Mouse (Mus musculus) mouse embryonic stem cell (cell line): ENCODE measurements at regions not wholly inside any gene's neighbourhood (a gene's known extent, or its start where the extent isn't known, plus 50 kb on each side); places are given as distances from the start of the nearest gene placed in this dataset.

Source experiments
- in situ Hi-C, 2 experiments: fragments of 300-500 bp; cut with MboI; formaldehyde crosslinking; loops; 1 replicate in 1 of 2; 3 replicates in 1 of 2; pipeline ENCODE4 v1.14.3; 2019 to 2020; ENCODE audit warnings: low sequenced_read_pairs in 2 of 2, low pct_unique_long_range_greater_than_20kb in 1 of 2, mixed read lengths in 1 of 2; ENCODE audit not compliant: unreplicated experiment in 1 of 2

DNA sequence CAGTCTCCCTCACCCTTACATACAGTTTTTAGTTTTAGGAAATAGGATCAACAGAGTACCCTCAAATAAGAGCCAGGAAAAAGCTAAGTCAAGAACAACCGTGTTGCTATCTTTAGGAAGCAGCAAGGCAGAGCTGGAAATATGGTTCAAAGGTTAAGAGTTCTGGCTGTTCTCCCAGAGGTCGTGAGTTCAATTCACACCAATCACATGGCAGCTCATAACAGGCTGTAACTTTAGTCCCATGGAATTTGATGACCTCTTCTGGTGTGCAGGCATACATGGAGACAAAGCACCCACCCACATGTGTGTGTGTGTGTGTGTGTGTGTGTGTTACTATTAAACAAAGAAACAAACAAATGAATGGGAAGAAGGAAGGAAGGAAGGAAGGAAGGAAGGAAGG lies 205.0 kb upstream of the Prkcq start:
- in situ Hi-C loops = no loop called here

GRCm38 (mm10) chr2:10969111-10969689 lies 202.7 kb upstream of the Prkcq start:
- in situ Hi-C loops = no loop called here

GRCm38 (mm10) chr2:10972051-10972450 lies 199.9 kb upstream of the Prkcq start:
- in situ Hi-C loops = no loop called here

DNA sequence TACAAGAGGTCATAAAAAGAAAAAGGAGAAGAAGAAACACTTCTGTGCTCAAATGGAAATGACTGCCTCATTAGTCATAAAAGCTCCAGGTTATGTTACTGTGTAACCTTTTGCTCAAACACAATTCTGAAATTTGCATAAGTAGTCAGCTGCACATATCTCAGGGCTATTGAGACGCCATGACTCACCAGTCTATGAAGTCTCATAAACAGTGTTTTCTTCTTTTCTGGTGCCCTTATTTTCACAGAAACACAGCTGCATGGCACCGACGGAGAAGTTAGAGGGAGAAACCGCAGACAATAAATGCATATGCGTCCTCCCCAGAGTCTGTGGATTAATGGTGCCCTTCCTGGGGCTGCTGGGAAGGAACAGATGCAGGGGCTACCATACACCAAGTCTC lies 193.1 kb upstream of the Prkcq start:
- in situ Hi-C loops = no loop called here

DNA sequence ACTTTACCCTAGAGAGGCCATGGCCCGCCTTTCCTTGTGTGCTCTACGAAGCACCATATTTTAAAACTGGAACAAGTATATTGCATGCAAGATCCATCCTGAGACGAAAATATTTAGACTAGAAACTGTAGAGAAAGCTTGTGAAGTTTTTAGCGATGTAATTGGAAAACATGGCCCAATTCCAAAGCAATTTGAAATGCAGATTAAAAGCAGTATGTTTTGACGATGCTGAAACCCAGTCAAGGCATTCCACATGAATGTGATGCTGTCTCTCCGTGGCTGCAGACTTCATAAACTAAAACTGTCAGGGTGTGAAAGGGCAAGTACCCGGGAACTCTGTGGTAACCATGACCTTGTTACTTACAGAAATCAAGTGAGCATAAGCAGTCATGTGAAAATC lies 185.8 kb upstream of the Prkcq start:
- in situ Hi-C loops = no loop called here

DNA sequence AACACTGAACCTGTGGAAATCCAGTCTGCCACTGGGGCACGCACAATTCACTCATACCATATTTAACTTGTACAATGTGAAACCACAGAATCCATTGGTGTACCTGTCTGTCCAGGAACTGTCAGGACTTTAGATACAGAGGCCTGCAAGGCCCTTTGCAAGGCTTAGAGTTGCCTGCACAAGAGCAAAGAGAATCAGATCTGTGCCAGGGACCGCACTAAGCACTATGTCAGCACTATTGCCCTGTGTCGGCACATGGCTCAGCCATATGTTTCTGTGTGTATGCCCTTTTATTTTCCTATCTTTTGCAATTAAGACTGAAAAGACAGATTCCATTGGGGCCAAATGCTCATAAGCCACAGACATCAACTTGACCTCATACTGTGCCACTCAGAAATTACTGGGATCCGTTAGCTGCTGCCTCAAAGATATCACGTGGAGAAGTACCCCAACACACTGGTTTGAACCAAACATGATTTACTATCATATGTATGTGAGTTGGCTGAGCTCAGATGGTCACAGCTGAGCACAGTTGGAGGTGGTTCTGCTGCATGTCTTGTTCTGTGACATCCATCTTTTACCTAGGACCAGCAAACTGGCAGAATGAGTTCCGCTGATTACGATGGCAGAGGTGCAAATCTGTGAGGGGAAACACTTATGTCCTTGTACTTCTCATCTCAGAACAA lies 181.7 kb upstream of the Prkcq start:
- in situ Hi-C loops = no loop called here

DNA sequence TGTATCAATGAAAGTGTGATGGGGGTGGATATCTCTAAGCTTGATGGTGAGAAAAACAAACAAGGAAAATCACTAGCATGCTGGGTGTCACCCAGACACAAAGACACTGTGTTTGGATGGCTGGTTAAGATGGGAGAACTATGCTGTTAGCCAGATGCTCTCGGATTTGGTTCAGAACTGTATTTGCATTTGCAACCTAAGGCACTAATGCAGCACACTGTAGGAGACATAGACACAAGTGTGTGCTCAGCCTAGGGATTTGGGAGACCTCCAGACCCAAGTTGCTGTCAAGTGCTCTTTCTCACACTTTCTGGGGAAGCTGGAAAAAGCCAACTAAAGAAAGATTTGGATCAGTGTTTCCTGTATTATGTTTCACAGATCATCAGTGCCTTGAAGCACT lies 173.1 kb upstream of the Prkcq start:
- in situ Hi-C loops = no loop called here

GRCm38 (mm10) chr2:10999217-10999618 lies 172.7 kb upstream of the Prkcq start:
- in situ Hi-C loops = no loop called here

DNA sequence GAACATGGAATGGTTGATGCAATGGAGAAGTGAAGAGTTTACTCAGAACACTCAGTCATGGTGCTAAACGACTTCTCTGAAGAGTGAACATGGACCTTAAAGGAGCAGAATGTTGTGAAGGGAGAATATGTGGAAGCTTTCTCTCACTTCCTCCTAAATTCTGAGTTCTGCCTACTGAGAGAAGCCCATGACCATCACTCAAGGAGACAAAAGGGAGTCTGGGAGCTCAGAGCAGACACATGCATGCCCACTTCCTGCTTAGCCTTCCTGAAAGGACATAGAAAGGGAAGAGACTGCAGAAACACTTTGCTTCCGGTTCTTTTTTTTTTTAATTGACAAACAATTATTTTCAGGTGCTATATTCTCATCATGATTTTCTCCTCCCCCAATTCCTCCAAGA lies 166.1 kb upstream of the Prkcq start:
- in situ Hi-C loops = no loop called here

DNA sequence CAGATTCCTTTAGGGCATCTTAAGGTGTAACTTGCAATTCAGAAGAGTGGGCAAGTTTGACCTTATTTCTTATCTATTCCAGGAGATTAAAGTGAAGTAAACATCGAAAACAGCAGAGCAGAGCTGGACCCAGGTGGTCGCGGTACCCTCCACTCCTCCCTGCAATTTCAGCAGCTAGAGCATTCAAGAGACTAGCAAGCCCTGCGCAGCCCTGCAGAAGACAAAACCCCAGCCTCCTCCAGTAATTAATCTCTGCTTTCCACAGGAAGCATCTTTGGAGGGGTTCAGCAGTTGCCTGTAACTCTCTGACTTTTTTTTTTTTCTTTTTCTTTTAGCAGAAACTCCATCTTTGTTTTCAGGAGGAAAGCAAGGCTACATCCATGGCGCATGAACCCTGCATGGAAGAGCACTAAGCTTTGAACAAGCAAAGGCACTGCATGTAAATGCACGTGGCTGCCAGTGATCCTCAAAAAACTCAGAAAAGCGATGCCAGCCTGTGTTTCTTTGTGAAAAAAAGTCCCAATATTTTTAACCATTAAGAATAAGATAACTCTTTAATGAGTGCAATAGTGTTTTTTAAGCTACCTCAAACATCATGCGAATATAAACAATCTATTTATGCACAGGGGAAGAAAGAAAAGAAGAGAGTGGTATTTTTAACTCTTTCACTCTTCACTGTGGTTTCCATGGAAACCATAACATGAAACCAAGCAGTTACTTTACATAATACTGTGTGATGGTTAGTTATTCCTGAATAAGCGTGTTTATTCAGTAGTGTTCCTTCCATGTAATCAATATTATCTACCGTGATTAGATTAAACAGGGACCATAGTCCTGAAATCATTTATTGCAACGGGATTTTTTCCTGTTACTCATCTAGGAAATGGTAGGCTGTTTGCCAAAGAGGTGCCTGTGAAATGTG lies 160.6 kb upstream of the Prkcq start:
- in situ Hi-C loops = no loop called here

- in situ Hi-C loops = no loop called here
Observed at GRCm38 (mm10) chr2:11012312-11012860, 159.5 kb upstream of the Prkcq start.

GRCm38 (mm10) chr2:11013154-11013553 lies 158.8 kb upstream of the Prkcq start:
- in situ Hi-C loops = no loop called here

GRCm38 (mm10) chr2:11016446-11016845 lies 155.5 kb upstream of the Prkcq start:
- in situ Hi-C loops = no loop called here

DNA sequence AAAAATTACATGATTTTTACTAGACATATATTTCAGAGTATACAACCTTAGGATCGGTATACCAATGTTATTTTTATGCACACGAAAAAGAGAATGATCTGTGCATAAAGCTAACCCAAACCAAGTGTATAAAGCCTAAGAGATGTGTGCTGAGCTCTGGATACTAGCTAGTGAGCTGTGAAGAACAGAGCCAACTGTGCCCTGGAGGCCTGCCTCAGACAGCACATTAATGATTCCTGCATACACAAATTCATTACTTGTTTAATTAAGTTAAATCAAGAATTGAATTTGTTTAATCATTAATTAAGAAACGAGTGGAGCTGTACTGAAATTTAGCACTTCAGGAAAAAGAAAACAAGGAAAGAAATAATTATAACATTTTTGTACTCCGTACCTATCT lies 139.0 kb upstream of the Prkcq start:
- in situ Hi-C loops = no loop called here

DNA sequence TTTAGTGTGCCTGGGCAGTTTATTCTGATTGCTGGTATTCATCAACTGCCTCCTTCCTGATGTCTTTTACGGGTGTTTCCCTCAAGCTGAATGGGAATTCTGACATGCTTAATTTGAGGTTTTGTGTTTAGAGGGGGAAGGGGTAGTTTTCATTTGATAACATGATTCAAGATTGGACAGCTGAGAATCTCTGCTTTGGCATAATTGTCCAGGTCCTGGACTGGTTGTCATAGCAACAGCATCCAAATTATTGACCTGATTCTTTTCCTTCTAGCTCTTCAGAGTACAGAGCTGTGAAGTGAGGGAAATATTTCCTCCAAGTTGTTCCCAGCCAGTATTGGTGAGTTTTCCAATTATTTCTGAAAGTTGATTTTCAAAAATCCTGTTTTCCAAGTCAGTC lies 137.7 kb upstream of the Prkcq start:
- in situ Hi-C loops = no loop called here

GRCm38 (mm10) chr2:11037343-11037742 lies 134.6 kb upstream of the Prkcq start:
- in situ Hi-C loops = no loop called here

GRCm38 (mm10) chr2:11038440-11038839 lies 133.5 kb upstream of the Prkcq start:
- in situ Hi-C loops = no loop called here

GRCm38 (mm10) chr2:11040005-11040404 lies 131.9 kb upstream of the Prkcq start:
- in situ Hi-C loops = no loop called here

DNA sequence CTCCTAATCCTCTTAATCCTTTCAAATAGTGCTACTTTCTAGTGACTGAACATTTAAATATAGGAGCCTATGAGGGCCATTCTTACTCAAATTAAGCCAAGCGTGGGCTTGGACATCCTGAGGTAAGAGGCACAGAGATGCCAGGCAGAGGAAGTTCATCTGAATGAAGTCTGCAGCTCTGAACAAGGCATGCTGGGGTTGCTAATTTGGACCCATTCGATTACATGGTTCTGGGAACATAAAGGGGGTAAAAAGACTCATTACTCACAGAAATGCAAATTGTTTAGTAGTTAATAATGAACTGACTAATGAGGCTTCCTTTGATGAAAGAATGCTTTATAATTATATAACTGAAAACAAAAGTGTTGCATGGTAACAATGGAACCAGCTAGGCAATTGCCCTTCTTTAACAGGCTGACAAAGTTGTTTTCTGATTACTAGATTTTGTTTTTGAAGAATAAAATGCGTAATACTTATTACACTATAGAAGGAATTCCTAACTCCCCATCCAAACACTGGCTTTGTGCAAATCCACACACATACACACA lies 127.1 kb upstream of the Prkcq start:
- in situ Hi-C loops = no loop called here
